Mouse (Mus musculus) layer of hippocampus, adult 2 months (tissue): ENCODE results near the gene N6amt1. TPM values are rescaled to one million over a fixed set of nuclear protein-coding genes. Genes with fewer than 3 reads are reported as not detected.

ENCODE experiments used
- DNase-seq, 2 experiments: peaks; one replicate each; pipeline ENCODE4 v3.0.0; 2022; ENCODE audit warnings: low spot score in 2 of 2
- H3K27ac ChIP-seq: fragments of 200-600 bp; 2 replicates; pipeline ENCODE4 v1.8.1; 2022
- H3K4me3 ChIP-seq: fragments of 200-600 bp; 2 replicates; pipeline ENCODE4 v1.8.1; 2022; ENCODE audit warnings: mild to moderate bottlenecking
- CTCF ChIP-seq: fragments of 200-600 bp; conservative IDR thresholded peaks from 2 replicates; pipeline ENCODE4 v1.8.1; 2022; ENCODE audit warnings: antibody characterized with exemption, mild to moderate bottlenecking, moderate library complexity
- total RNA-seq, 2 experiments: library from RNA; stranded (reverse); gene quantifications; 2 replicates each; pipeline ENCODE4 v1.2.3; 2021

The N6amt1 gene
- total RNA-seq, 2 experiments from 2014 or later = 19.7 to 20.8 TPM

- no peak for TF ChIP-seq CTCF
- Histone ChIP-seq H3K4me3 (no peak overlapping the region), H3K27ac (no peak overlapping the region)
- no peak for DNase-seq
Observed at GRCm38 (mm10) chr16:87348133-87348532, 5.9 kb upstream of the N6amt1 start.

GRCm38 (mm10) chr16:87351386-87352105, 2.4 kb upstream of the N6amt1 start:
- Histone ChIP-seq H3K27ac (no peak overlapping the region), H3K4me3 (no peak overlapping the region)
- no peak for TF ChIP-seq CTCF
- no peak for DNase-seq

- peak overlapping the region; percentile 97 for H3K27ac ChIP-seq
- no peak for TF ChIP-seq CTCF
- DNase-seq = no peak
- H3K4me3 ChIP-seq = peak overlapping the region; percentile 92
Observed at GRCm38 (mm10) chr16:87353605-87354004, 380 bp upstream of the N6amt1 start.

- no peak for DNase-seq
- peak overlapping the region; percentile 97 for H3K27ac ChIP-seq
- peak overlapping the region; percentile 92 for H3K4me3 ChIP-seq
- no peak for TF ChIP-seq CTCF
Observed at GRCm38 (mm10) chr16:87354748-87355147, 763 bp downstream of the N6amt1 start.

GRCm38 (mm10) chr16:87360096-87360495, 6.1 kb downstream of the N6amt1 start:
- TF ChIP-seq CTCF = no peak
- DNase-seq = no peak
- H3K4me3 ChIP-seq = no peak overlapping the region
- H3K27ac ChIP-seq = no peak overlapping the region

GRCm38 (mm10) chr16:87364231-87364630, 10.2 kb downstream of the N6amt1 start:
- H3K4me3 ChIP-seq = no peak overlapping the region
- no peak for TF ChIP-seq CTCF
- H3K27ac ChIP-seq = no peak overlapping the region
- DNase-seq = no peak

GRCm38 (mm10) chr16:87366035-87366434, 12.1 kb downstream of the N6amt1 start:
- no peak for TF ChIP-seq CTCF
- no peak overlapping the region for H3K4me3 ChIP-seq
- no peak overlapping the region for H3K27ac ChIP-seq
- DNase-seq = no peak

GRCm38 (mm10) chr16:87366445-87366844, 12.5 kb downstream of the N6amt1 start:
- Histone ChIP-seq H3K27ac (no peak overlapping the region), H3K4me3 (no peak overlapping the region)
- no peak for TF ChIP-seq CTCF
- no peak for DNase-seq

GRCm38 (mm10) chr16:87382996-87383395, 29.0 kb downstream of the N6amt1 start:
- no peak for TF ChIP-seq CTCF
- H3K27ac ChIP-seq = no peak overlapping the region
- no peak overlapping the region for H3K4me3 ChIP-seq
- DNase-seq = no peak

GRCm38 (mm10) chr16:87384366-87384765, 30.4 kb downstream of the N6amt1 start:
- Histone ChIP-seq H3K27ac (no peak overlapping the region), H3K4me3 (no peak overlapping the region)
- no peak for TF ChIP-seq CTCF
- DNase-seq = no peak

GRCm38 (mm10) chr16:87387444-87387977, 33.5 kb downstream of the N6amt1 start:
- H3K4me3 ChIP-seq = no peak overlapping the region
- no peak for TF ChIP-seq CTCF

GRCm38 (mm10) chr16:87393813-87394548, 40.0 kb downstream of the N6amt1 start:
- DNase-seq = peak; percentile 69 to 73
- peak; percentile 90 for TF ChIP-seq CTCF
- H3K4me3 ChIP-seq = no peak overlapping the region
- peak overlapping the region; percentile 1; the same call in 1 of the 2 replicates for H3K27ac ChIP-seq

More at GRCm38 (mm10) chr16:87387444-87387977, 33.5 kb downstream of the N6amt1 start:
- no peak for DNase-seq
- H3K27ac ChIP-seq = no peak overlapping the region

GRCm38 (mm10) chr16:87405001-87405400, 51.0 kb downstream of the N6amt1 start:
- H3K4me3 ChIP-seq = no peak overlapping the region
- H3K27ac ChIP-seq = no peak overlapping the region
- no peak for TF ChIP-seq CTCF
- DNase-seq = no peak

Other genes with a start within 250 kb of the N6amt1 start
- 10 to 100 TPM; 45.3 to 45.7 TPM for gene Ltn1, start 78.4 kb downstream of the N6amt1 start, total RNA-seq
- gene Rwdd2b, start 86.4 kb downstream of the N6amt1 start, total RNA-seq = 10 to 100 TPM; 11.0 to 11.9 TPM
- gene Usp16, start 100.5 kb downstream of the N6amt1 start, total RNA-seq = 10 to 100 TPM; 45.0 to 48.5 TPM
- 100 to 1,000 TPM; 167 to 173 TPM for gene Cct8, start 141.7 kb downstream of the N6amt1 start, total RNA-seq
- under 1 TPM in 1 of 2 experiments, not detected in 1; 0.49 TPM for gene Map3k7cl, start 199.1 kb downstream of the N6amt1 start, total RNA-seq